Mouse (Mus musculus) heart, postnatal 0 days (tissue): ENCODE data around the gene Ehd1.

Experiments
- CTCF ChIP-seq: IDR thresholded peaks from 2 replicates; pipeline ENCODE4 v1.5.1; 2016; ENCODE audit warnings: antibody characterized with exemption, control low read depth, low read depth
- EP300 ChIP-seq: IDR thresholded peaks from 2 replicates; pipeline ENCODE4 v1.6.1; 2016; ENCODE audit warnings: antibody characterized with exemption, low read depth

- TF ChIP-seq CTCF (no peak), EP300 (no peak)
Measured at GRCm38 (mm10) chr19:6338171-6338570, 61.6 kb downstream of the Ehd1 start.
